Mouse (Mus musculus) MEL (cell line): ENCODE measurements at regions not wholly inside any gene's neighbourhood (a gene's known extent, or its start where the extent isn't known, plus 50 kb on each side); places are given as distances from the start of the nearest gene placed in this dataset.

Experiments used
- CTCF ChIP-seq, 3 experiments: IDR thresholded peaks in 2 of 3; conservative IDR thresholded peaks in 1 of 3; 2 replicates each; pipeline ENCODE4 v1.5.1; 2011 to 2012; ENCODE audit warnings: low read length in 3 of 3, low read depth in 2 of 3, mild to moderate bottlenecking in 2 of 3, improper control_type of control experiment in 1 of 3, inconsistent platforms in 1 of 3, mixed read lengths in 1 of 3, moderate library complexity in 1 of 3; ENCODE audit not compliant: control insufficient read depth in 1 of 3, insufficient read depth in 1 of 3, poor library complexity in 1 of 3, severe bottlenecking in 1 of 3
- POLR2AphosphoS5 ChIP-seq: IDR thresholded peaks from 2 replicates; pipeline ENCODE4 v1.6.1; 2012; ENCODE audit warnings: low read depth, borderline replicate concordance, mild to moderate bottlenecking, inconsistent platforms, low read length, moderate library complexity, mixed read lengths
- USF1 ChIP-seq: IDR thresholded peaks from 2 replicates; pipeline ENCODE4 v1.6.1; 2014; ENCODE audit warnings: low read depth, mild to moderate bottlenecking, inconsistent platforms, low read length, improper control_type of control experiment, moderate library complexity

- TF ChIP-seq POLR2AphosphoS5 (no peak), CTCF (IDR thresholded peaks at IDR 0.05 in 2 of 3, conservative IDR thresholded peaks at IDR 0.05 in 1 of 3; ENCODE audit: control insufficient read depth in 1 of 3, insufficient read depth in 1 of 3, low read depth in 2 of 3, low read length in 3 of 3, poor library complexity in 1 of 3, severe bottlenecking in 1 of 3) (no peak), USF1 (no peak)
These were observed 131.9 kb downstream of the Rpl36a-ps1 start for GRCm38 (mm10) chr14:98862095-98862735.
